8 mouse cellular contexts compared by ENCODE assay signal in the genomic region with DNA sequence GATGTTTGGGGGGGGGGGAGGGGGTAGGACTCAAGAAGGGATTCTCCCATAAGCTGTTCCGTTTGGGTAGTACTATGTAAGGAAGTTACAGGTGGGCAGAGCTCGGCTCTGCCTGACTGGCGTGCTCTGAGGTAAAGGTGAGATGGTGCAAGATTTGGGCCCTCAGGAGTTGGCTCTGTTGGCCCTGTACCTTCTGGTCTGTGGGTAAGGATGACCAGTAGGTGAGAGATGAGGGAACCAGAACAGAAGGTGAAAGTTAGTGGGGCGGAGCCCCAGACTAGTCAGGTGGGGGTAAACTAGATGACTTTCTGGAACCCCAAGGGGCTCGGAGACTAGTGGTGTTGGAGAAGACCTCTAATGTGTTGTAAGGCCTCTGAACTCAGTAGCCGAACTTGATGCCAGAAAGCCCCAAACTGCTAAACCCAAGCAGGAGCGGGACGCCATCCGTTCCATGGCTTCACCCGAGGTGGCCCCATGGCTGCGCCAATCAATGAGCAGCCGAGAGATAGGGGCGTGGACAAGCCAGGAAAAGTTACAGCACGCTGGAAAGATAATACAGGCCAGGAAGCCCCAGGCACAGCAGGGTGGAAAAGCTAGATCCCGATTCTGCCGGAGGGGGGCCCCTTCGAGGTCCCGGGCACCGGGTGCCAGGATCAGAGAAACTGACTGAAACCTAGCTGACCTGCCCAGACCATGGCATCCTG. TPM values are rescaled to one million over a fixed set of nuclear protein-coding genes. Genes with fewer than 3 reads are reported as not detected.
A peak's percentile ranks its signal among the peaks of the same experiment; 100 is the strongest.
DNase-seq lines count a peak whose midpoint lies in the region; ATAC-seq and TF ChIP-seq lines count a peak whose summit lies in the region.

No protein-coding gene starts in this region.

- H3K27me3 ChIP-seq in embryonic facial prominence, embryonic 11.5 days (ENCODE audit: control insufficient read depth, insufficient read depth, low read length): no peaks in the 10 kb centered on the region
- H3K27me3 ChIP-seq in heart, adult 2 months (ENCODE audit: control insufficient read depth, insufficient read depth, low read length): no peaks in the 10 kb centered on the region
- H3K27me3 ChIP-seq in intestine, embryonic 16.5 days (replicated peaks; ENCODE audit: control insufficient read depth, insufficient read depth, low read length): no peaks in the 10 kb centered on the region
- H3K27me3 ChIP-seq in liver, embryonic 16.5 days (ENCODE audit: control insufficient read depth, insufficient read depth, low read depth, low read length): no peaks in the 10 kb centered on the region

- H3K27ac ChIP-seq in embryonic facial prominence, embryonic 11.5 days (replicated peaks; ENCODE audit: low read depth, low read length): no peak overlapping the region
- H3K27ac ChIP-seq in heart, adult 2 months: peak overlapping the region; percentile 69
- 0 out of 2 replicates have a peak overlapping the region, but pooled peaks have one; percentile 16 for H3K27ac ChIP-seq in intestine, embryonic 16.5 days (ENCODE audit: low read length)
- peak overlapping the region; percentile 54 for H3K27ac ChIP-seq in liver, embryonic 16.5 days (ENCODE audit: low read length)

- 18% methylated on average over 18 of the region's 19 CpGs for WGBS in embryonic facial prominence, embryonic 11.5 days
- WGBS in heart, adult 2 months: 8% methylated on average over 19 of the region's 19 CpGs
- 16% methylated on average over 19 of the region's 19 CpGs for WGBS in intestine, embryonic 16.5 days
- WGBS in liver, embryonic 16.5 days (ENCODE audit: insufficient replicate concordance): 15% methylated on average over 19 of the region's 19 CpGs

- no peaks in the 10 kb centered on the region for H3K9me3 ChIP-seq in embryonic facial prominence, embryonic 11.5 days (replicated peaks; ENCODE audit: control insufficient read depth, low read length)
- H3K9me3 ChIP-seq in intestine, embryonic 16.5 days (ENCODE audit: control insufficient read depth, low read length): no peaks in the 10 kb centered on the region
- peaks cover 3% of the 10 kb centered on the region; the same call in 1 of the 2 replicates for H3K9me3 ChIP-seq in liver, embryonic 16.5 days (replicated peaks; ENCODE audit: control insufficient read depth, low read length)

- TF ChIP-seq POLR2A in heart, adult 2 months (IDR thresholded peaks at IDR 0.05; ENCODE audit: insufficient read depth, low read depth, low read length): no peak; the same call in 1 of the 2 replicates

- peak overlapping the region; percentile 59 for H3K9ac ChIP-seq in embryonic facial prominence, embryonic 11.5 days (replicated peaks; ENCODE audit: low read length)
- H3K9ac ChIP-seq in heart, adult 2 months (ENCODE audit: low read depth, low read length): peak overlapping the region; percentile 59
- H3K9ac ChIP-seq in intestine, embryonic 16.5 days (ENCODE audit: low read depth, low read length): peak overlapping the region; percentile 75
- peak overlapping the region; percentile 56 for H3K9ac ChIP-seq in liver, embryonic 16.5 days (ENCODE audit: low read depth, low read length)

- TF ChIP-seq CTCF in heart, adult 2 months (IDR thresholded peaks at IDR 0.05): peak; percentile 33

- H3K4me1 ChIP-seq in embryonic facial prominence, embryonic 11.5 days (ENCODE audit: control insufficient read depth, insufficient read depth, low read length): no peaks in the 10 kb centered on the region
- H3K4me1 ChIP-seq in heart, adult 2 months (ENCODE audit: control insufficient read depth, insufficient read depth, low read length): peaks cover 6% of the 10 kb centered on the region
- peaks cover 23% of the 10 kb centered on the region for H3K4me1 ChIP-seq in intestine, embryonic 16.5 days (ENCODE audit: control insufficient read depth, insufficient read depth, low read length)
- H3K4me1 ChIP-seq in liver, embryonic 16.5 days (ENCODE audit: control insufficient read depth, low read depth, low read length): peaks cover 43% of the 10 kb centered on the region

- DNase-seq in adrenal gland, adult (ENCODE audit: inconsistent age in 2 of 2, low spot score in 1 of 2): peak; percentile 86 to 93
- peak; percentile 71 for DNase-seq in embryonic facial prominence, embryonic 11.5 days (ENCODE audit: low spot score)
- DNase-seq in heart, adult 2 months: peak; percentile 74 to 81
- peak; percentile 35 for DNase-seq in naive thymus-derived CD4-positive, alpha-beta T cell, adult 2 months (ENCODE audit: low read depth)
- DNase-seq in MN1 (ENCODE audit: low spot score): no peak
- DNase-seq in right cerebral cortex, postnatal 25 days: no peak

- intact Hi-C loops in heart, adult 2 months (cut with DNase I): loop anchor here (2.0 kb wide), 1 partner anchor 17 kb away; no protein-coding TSS in a partner anchor

- H3K79me2 ChIP-seq in heart, adult 2 months (replicated peaks; ENCODE audit: control insufficient read depth, insufficient read depth, low read length): no peaks in the 10 kb centered on the region

- no peak for TF ChIP-seq EP300 in heart, adult 2 months (IDR thresholded peaks at IDR 0.05; ENCODE audit: insufficient read depth, low read depth, low read length)

- peak overlapping the region; percentile 79 for H3K4me2 ChIP-seq in embryonic facial prominence, embryonic 11.5 days (ENCODE audit: low read depth, low read length)
- peak overlapping the region; percentile 89 for H3K4me2 ChIP-seq in intestine, embryonic 16.5 days (ENCODE audit: low read depth, low read length)
- peak overlapping the region; percentile 69 for H3K4me2 ChIP-seq in liver, embryonic 16.5 days (ENCODE audit: low read depth, low read length)

- ATAC-seq in embryonic facial prominence, embryonic 11.5 days (replicated peaks; ENCODE audit: insufficient number of reproducible peaks, low FRiP score, low TSS enrichment, low read depth): peak; percentile 60
- ATAC-seq in intestine, embryonic 16.5 days: peak; percentile 81
- ATAC-seq in liver, embryonic 16.5 days (ENCODE audit: low read depth): peak; percentile 75

- no peaks in the 10 kb centered on the region for H3K36me3 ChIP-seq in embryonic facial prominence, embryonic 11.5 days (replicated peaks; ENCODE audit: control insufficient read depth, insufficient read depth, low read depth, low read length)
- H3K36me3 ChIP-seq in heart, adult 2 months (ENCODE audit: control insufficient read depth, insufficient read depth, low read length): peaks cover 20% of the 10 kb centered on the region
- peaks cover 3% of the 10 kb centered on the region; the same call in 1 of the 2 replicates for H3K36me3 ChIP-seq in intestine, embryonic 16.5 days (ENCODE audit: control insufficient read depth, insufficient read depth, low read length)
- peaks cover 29% of the 10 kb centered on the region for H3K36me3 ChIP-seq in liver, embryonic 16.5 days (ENCODE audit: control insufficient read depth, insufficient read depth)

- peak overlapping the region; percentile 38 for H3K4me3 ChIP-seq in embryonic facial prominence, embryonic 11.5 days (ENCODE audit: low read depth, low read length)
- H3K4me3 ChIP-seq in heart, adult 2 months: peak overlapping the region; percentile 53
- peak overlapping the region; percentile 56 for H3K4me3 ChIP-seq in intestine, embryonic 16.5 days (ENCODE audit: low read length)
- peak overlapping the region; percentile 56 for H3K4me3 ChIP-seq in liver, embryonic 16.5 days (ENCODE audit: low read depth, low read length)

RNA-seq across cellular contexts. Expression of a gene that starts 6.1 kb away (rescaled TPM):
- polyA plus RNA-seq in embryonic facial prominence, embryonic 11.5 days (2014; fragmentation: Nextera tagmentation; extraction: Ambion mirVana): 12.5 and 15.4 TPM in 2 replicates
- total RNA-seq in heart, adult 2 months (2021): 1 to 10 TPM; 3.7 to 4.6 TPM
- polyA plus RNA-seq in heart, adult 2 months (2012; rRNA removed): 10.3 and 14.3 TPM in 2 replicates
- 17.2 and 19.6 TPM in 2 replicates for polyA plus RNA-seq in intestine, embryonic 16.5 days (2015; fragmentation: Nextera tagmentation; extraction: Ambion mirVana)
- polyA plus RNA-seq in liver, embryonic 16.5 days (2015; fragmentation: Nextera tagmentation; extraction: Ambion mirVana): 19.6 and 20.4 TPM in 2 replicates

RNA-seq across cellular contexts. Expression of a gene that starts 13.1 kb away (rescaled TPM):
- polyA plus RNA-seq in embryonic facial prominence, embryonic 11.5 days (2014; fragmentation: Nextera tagmentation; extraction: Ambion mirVana): 2.3 and 4.1 TPM in 2 replicates
- 1 to 10 TPM; 7.0 to 8.3 TPM for total RNA-seq in heart, adult 2 months (2021)
- polyA plus RNA-seq in heart, adult 2 months (2012; rRNA removed): 6.6 and 9.6 TPM in 2 replicates
- polyA plus RNA-seq in intestine, embryonic 16.5 days (2015; fragmentation: Nextera tagmentation; extraction: Ambion mirVana): 6.9 and 9.8 TPM in 2 replicates
- 22.6 and 24.9 TPM in 2 replicates for polyA plus RNA-seq in liver, embryonic 16.5 days (2015; fragmentation: Nextera tagmentation; extraction: Ambion mirVana)

RNA-seq across cellular contexts. Expression of a gene that starts 19.0 kb away (rescaled TPM):
- polyA plus RNA-seq in embryonic facial prominence, embryonic 11.5 days (2014; fragmentation: Nextera tagmentation; extraction: Ambion mirVana): 102 and 103 TPM in 2 replicates
- 10 to 100 TPM; 84.4 to 93.2 TPM for total RNA-seq in heart, adult 2 months (2021)
- 49.0 and 86.5 TPM in 2 replicates for polyA plus RNA-seq in heart, adult 2 months (2012; rRNA removed)
- 34.8 and 36.3 TPM in 2 replicates for polyA plus RNA-seq in intestine, embryonic 16.5 days (2015; fragmentation: Nextera tagmentation; extraction: Ambion mirVana)
- 24.1 and 25.3 TPM in 2 replicates for polyA plus RNA-seq in liver, embryonic 16.5 days (2015; fragmentation: Nextera tagmentation; extraction: Ambion mirVana)

RNA-seq across cellular contexts. Expression of a gene that starts 28.3 kb away (rescaled TPM):
- 0.34 TPM in 1 of 2 replicates, not detected in the other for polyA plus RNA-seq in embryonic facial prominence, embryonic 11.5 days (2014; fragmentation: Nextera tagmentation; extraction: Ambion mirVana)
- total RNA-seq in heart, adult 2 months (2021): not detected
- polyA plus RNA-seq in heart, adult 2 months (2012; rRNA removed): 0.18 and 0.61 TPM in 2 replicates
- polyA plus RNA-seq in intestine, embryonic 16.5 days (2015; fragmentation: Nextera tagmentation; extraction: Ambion mirVana): 23.2 and 32.8 TPM in 2 replicates
- 753 and 817 TPM in 2 replicates for polyA plus RNA-seq in liver, embryonic 16.5 days (2015; fragmentation: Nextera tagmentation; extraction: Ambion mirVana)

RNA-seq across cellular contexts. Expression of a gene that starts 42.2 kb away (rescaled TPM):
- 0.18 and 0.27 TPM in 2 replicates for polyA plus RNA-seq in embryonic facial prominence, embryonic 11.5 days (2014; fragmentation: Nextera tagmentation; extraction: Ambion mirVana)
- total RNA-seq in heart, adult 2 months (2021): 10 to 100 TPM; 40.5 to 48.8 TPM
- polyA plus RNA-seq in heart, adult 2 months (2012; rRNA removed): 39.2 and 62.0 TPM in 2 replicates
- polyA plus RNA-seq in intestine, embryonic 16.5 days (2015; fragmentation: Nextera tagmentation; extraction: Ambion mirVana): 2.4 and 2.7 TPM in 2 replicates
- 3.8 and 4.7 TPM in 2 replicates for polyA plus RNA-seq in liver, embryonic 16.5 days (2015; fragmentation: Nextera tagmentation; extraction: Ambion mirVana)

Comparison
In these comparisons a context has a peak if more than half of its experiments do, and no peak if none do; other contexts are left out.
1. DNase-seq: peak in adrenal gland, adult (2 of 2), embryonic facial prominence, embryonic 11.5 days (single experiment), heart, adult 2 months (2 of 2) and naive thymus-derived CD4-positive, alpha-beta T cell, adult 2 months (single experiment); none in MN1 (single experiment) and right cerebral cortex, postnatal 25 days (single experiment).
2. Peak in every context shown above with its lines, with median percentiles within 50 percentile points of each other: ATAC-seq, H3K4me2 ChIP-seq, H3K4me3 ChIP-seq and H3K9ac ChIP-seq.